Mouse (Mus musculus) granulocyte monocyte progenitor cell, adult 5-6 weeks (primary cell): Measurements from ENCODE around the gene Traf3ip2. TPM values are rescaled to one million over a fixed set of nuclear protein-coding genes. Genes with fewer than 3 reads are reported as not detected.

ENCODE experiments used
- ATAC-seq: replicated peaks from 2 replicates; pipeline ENCODE4 v1.8.0; 2016; ENCODE audit warnings: mild to moderate bottlenecking, moderate TSS enrichment, inconsistent platforms; ENCODE audit not compliant: poor library complexity, severe bottlenecking
- total RNA-seq, 2 experiments: library from RNA; stranded (forward) in 1 of 2; stranded (reverse) in 1 of 2; fragments of 200-712, 200-1000 nt in 1 of 2; fragments of >200 nt in 1 of 2; fragmentation: Nextera tagmentation in 1 of 2; gene quantifications; 2 replicates each; pipeline ENCODE4 v1.2.3; 2014 to 2017

Traf3ip2 gene
- total RNA-seq (2014; fragmentation: Nextera tagmentation) (2.5 and 9.6 TPM in 2 replicates), total RNA-seq (2017) (2.9 and 8.5 TPM in 2 replicates)

GRCm38 (mm10) chr10:39612633-39612988, at the start of gene Traf3ip2:
Gene Traf3ip2, plus strand, starts transcription at chr10:39612934.
- no peak for ATAC-seq

GRCm38 (mm10) chr10:39563552-39564223, 49.0 kb upstream of the Traf3ip2 start:
- no peak for ATAC-seq

DNA sequence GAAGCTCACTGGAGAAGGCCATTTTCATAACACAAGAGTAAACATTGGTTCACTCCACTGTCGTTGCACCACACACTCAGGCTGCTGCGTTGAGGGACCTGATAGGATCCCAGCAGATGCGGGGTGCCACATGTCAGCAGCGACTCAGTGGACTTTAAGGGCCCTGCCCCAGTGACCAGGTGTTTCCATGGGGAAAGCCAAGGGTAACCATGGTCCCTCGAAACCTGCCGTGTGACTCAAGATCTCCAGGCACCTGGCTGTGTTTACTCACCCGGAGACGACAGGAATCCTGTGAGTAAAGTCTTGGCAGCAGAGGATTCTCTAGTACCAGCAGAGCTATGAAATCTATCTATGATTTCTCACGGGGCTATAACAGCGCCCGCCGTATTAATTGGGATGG, 45.8 kb upstream of the Traf3ip2 start:
- ATAC-seq = no peak

GRCm38 (mm10) chr10:39568991-39569390, 43.7 kb upstream of the Traf3ip2 start:
- no peak for ATAC-seq

GRCm38 (mm10) chr10:39571011-39571410, 41.7 kb upstream of the Traf3ip2 start:
- no peak for ATAC-seq

DNA sequence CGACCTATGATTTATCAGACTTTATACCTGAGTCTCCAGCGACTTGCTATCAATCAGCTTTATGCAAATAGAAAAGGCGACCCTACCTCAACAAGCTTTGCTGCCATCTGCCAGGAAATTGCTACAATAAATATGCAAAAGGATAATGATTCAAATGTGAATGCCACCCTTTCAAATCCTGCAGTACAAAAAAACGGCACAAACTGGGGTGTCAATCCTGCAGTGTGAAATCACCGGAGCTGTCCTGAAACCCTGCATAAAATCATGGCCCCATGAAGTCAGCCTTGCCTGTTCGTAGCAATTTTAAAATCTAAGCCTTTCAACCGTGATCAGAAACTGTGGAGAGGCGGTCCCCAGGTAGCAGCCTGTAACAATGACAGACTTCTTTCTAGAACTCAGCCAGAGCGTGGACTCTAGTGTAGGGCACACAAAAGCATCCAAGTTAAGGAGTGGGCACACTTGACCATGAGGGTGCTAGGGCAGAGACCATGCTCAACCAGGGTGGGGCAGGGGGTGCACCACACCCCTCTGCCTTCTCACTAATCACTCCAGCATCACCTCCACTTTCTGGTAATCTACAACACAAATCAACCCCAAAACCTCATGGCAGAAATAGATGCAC, 40.6 kb upstream of the Traf3ip2 start:
- ATAC-seq = no peak

- ATAC-seq = peak; percentile 86
Observed at GRCm38 (mm10) chr10:39572672-39573051, 40.1 kb upstream of the Traf3ip2 start.

DNA sequence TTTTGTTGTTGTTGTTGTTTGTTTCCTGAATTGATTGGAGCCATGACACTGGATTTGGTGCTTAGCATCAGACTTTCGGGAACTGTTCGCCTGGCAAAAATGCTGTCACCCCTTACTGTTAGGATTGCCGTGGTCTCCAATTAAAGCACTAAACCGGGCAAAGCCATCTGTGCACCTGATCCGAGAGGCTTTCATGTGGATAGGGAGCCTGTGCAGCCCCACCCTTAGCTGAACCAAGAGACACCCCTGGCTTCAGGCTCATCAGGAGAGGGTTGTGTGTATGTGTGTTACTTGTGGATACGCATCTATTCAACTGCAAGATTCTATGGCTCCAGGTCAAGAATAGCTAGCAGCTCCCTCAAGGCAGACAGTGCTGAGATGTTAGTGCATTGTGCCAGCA, 36.3 kb upstream of the Traf3ip2 start:
- ATAC-seq = no peak

DNA sequence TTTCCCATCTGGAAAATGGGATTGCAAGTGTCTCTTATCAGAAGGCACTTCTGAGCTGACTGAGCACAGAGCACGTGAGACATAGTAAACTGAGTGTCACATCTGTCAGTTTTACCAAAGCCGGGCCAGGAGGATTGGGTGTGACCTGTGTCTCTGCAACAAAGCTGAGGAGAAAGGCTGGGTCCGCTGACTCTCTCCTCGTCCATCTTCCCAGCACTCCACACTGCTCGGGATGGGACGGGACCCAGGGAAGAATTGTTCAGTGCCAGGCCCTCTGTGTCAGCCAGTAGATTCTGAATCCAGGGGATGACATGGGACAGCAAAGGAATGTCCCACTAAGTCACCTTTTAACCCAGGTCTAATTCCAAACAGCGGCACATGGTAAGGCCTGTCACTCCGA, 32.3 kb upstream of the Traf3ip2 start:
- ATAC-seq = no peak

DNA sequence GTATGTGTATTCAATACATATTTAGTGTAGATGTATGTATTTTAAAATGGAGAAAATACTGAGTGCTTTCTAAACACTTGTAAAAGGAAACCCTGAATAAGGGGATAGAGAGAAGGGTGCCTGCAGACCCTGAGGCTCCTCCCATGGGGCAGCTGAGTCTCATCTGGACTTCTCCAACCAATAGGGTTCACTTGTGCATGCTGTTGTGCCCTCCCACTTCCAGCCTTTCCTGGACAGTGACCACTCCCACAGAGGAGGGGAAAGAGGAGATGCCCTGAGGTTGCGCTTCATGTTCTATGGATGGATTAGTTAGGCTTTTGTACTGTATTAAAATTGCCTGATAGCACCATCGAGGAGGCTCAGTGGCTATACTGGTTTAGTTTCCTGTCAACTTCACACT, 30.3 kb upstream of the Traf3ip2 start:
- ATAC-seq = 0 out of 2 replicates have a peak, but pooled peaks have one; percentile 27

- ATAC-seq = no peak
Observed at GRCm38 (mm10) chr10:39583718-39584117, 29.0 kb upstream of the Traf3ip2 start.

DNA sequence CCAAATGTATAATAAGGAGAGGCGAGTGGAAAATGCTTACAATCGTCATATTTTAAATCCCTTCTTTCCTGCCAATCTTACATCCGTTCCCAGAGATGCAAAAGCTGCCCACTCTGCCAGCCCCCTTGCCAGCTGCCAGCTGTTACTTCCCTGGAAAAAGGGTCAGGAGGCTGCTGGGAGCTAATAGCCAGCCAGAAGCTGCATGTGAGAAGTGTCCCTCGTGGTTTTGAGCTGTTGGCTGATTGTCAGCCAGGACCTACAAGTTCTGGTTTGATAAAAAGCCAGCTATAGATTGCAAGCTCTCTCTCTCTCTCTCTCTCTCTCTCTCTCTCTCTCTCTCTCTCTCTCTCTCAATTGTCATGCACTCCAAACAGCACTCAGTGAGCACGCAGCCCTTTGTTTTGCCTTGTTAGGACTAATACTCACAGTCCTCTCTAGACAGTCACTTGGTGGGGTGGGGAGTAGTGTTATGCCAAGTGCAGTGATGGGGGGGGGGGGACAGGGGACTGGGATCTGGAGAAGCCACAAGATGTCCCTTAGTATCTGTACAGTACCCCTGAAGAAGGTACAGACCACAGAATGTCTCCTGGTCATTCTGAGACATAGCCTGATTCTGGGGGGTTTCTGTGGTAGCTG, 25.3 kb upstream of the Traf3ip2 start:
- no peak for ATAC-seq

- ATAC-seq = no peak
Observed at GRCm38 (mm10) chr10:39587973-39588746, 24.6 kb upstream of the Traf3ip2 start.

GRCm38 (mm10) chr10:39589765-39590546, 22.8 kb upstream of the Traf3ip2 start:
- peak; percentile 59 for ATAC-seq

DNA sequence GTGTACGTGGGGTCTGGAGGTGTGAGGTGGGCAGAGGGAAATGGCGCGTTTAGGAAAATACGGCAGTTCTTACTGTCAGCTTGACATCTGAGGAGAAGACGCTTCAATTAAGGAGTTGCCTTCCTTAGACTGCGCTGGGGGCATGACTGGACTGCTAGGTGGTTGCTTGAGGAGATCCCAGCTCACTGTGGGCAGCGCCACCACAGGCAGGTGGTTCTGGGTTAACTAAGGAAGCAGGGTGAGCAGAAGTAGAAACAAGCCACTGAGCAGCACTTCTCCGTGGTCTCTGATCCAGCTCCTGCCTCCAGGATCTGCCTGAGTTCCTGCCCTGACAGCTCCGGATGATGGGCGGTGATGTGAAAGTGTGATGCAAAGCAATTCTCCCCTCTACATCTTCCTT, 22.1 kb upstream of the Traf3ip2 start:
- ATAC-seq = peak; percentile 57

DNA sequence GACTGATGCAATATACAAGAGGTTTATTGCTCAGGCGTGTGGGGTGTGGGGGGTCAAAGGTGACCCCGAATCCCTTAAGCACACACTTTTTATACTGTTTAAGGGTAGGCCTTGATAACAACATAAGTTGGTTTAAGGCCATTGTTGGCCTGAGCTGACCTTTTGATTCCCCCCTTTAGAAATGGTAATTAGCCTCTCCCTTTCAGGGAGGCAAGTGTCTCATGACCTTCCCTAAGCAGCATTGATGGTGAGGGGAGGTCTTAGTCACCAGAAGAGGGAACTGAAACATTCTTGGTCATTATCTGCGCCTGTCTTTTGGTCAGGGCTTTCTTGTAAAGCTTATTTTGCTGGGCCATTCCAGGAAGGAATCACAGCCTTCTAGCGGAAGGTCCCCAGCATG, 20.2 kb upstream of the Traf3ip2 start:
- ATAC-seq = no peak

DNA sequence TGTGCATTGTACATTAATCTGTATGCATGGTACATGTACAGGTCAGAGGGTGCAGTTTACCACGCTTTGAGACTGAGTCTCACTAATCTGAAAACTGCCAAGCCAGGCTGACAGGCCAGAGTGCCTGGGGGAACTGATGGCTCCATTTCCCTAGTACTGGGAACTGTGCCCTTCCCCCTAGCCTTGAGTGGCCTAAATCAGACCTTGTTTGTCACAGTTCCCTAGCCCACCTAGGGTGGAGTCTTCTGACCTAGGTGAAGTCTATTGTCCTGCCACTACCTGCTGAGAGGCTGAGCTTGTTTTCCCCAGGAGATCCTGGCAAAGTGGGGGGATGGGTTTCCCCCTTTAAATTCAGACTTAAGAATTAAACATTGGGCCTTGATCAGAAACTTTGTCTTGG, 18.0 kb upstream of the Traf3ip2 start:
- ATAC-seq = no peak

DNA sequence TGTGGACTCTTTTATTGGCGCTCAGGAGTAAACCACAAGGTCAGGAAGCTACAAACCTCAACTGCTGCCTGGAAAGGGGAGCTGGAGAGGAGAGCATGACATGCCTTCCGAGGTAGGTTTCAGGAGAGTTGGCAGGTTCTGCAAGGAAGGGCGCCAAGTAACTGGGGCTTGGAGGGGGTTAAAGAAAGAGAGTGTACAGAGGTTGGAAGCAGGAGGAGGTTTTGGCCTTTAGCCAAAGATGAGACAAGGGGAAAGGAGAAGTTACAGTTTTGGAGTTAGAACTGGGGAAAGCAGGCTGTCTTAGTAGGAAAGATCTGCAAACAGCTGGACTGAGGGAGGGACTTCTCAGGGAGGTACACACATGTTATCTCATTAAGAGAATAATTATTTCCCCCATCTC, 16.9 kb upstream of the Traf3ip2 start:
- peak; percentile 75 for ATAC-seq

DNA sequence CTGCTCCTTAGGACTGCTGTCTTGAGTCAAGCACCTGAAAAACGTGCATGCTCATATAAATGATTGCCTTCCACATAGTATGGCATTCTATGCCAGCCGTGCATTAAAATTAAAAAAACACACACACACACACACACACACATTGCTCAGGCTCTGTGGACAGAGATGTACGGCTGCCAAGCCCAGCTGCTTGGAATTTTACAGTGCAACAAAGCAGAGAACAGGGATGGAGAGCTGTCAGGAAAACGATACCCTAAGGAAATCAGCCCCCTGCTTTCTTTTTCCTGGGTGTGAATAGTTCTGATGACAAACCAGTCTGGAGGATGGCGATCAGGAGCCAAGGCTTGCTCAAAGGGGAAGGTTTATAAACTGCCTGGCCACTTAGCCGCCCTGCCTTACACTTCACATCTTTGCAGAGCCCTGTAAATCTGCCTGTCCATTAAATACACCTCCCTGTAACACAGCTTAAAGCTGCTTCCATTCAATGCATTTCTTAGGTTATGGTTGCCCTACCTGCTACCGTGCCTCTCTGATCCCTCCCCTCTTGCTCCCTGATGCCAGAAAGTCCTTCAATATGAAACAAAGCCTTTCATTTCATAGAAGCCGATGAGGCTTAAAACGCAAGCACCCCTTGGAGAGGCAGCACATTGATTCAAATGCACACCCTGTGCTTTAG, 15.5 kb upstream of the Traf3ip2 start:
- no peak for ATAC-seq

DNA sequence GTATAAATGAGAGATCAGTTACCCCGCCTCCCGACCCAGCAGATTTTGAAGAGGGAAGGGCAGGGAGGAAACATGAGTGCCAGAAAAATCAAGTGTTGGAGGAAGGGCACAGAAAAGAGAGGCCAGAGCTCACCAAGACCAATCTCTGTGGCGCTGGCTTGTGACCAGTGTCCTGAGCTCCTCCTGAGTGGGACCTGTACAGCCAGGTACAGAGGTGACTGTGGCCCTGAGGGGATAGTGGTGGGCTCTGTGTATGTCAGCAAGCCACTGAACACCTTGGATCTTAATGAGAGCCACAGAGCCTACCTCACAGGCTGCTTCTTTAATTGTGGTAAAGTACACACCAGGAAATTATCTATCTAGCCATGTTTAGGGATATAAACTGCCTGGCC, 14.9 kb upstream of the Traf3ip2 start:
- ATAC-seq = no peak
